Mouse (Mus musculus): ENCODE measurements at regions not wholly inside any gene's neighbourhood (a gene's known extent, or its start where the extent isn't known, plus 50 kb on each side); places are given as distances from the start of the nearest gene placed in this dataset.

DNA sequence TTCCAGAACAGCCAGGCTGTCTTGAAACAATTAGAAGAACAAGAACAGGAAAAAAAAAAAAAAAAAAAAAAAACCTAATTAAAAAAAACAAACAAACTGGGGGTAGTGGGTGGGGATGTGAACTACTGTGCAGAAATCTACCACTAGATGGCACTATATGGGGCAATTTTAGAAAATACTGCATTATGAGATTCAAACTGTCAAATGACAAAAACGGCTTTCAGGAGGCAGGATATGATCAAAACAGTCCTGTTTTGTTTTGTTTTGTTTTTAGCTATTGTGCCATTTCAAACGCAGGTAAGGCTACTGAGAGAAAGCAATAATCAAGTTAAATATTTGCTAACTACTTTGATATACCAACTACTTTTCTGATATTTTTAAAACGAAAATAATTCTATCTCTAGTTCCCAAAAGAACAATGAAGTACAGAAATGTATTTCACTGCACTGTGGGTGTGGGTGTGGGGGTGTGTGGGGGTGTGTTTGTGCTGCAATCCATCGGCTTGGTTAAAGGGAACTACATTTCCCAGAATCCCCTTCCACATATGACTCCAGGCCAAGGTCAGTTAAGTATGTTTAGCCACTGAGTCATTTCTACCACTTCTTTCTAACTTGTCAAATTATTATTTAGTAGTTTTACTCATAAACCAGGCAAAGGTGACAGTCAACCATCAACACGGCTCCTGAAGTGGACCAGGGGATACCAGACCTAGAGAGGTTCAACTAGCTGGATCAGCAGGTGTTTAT, 207.7 kb upstream of the Mkln1 start:
- ATAC-seq (ENCODE audit: low FRiP score) = no peak
- 52% methylated on average over 5 of the region's 5 CpGs for WGBS
- H3K4me3 ChIP-seq (ENCODE audit: low read depth, low read length) = no peak overlapping the region
- no peaks in the 10 kb centered on the region for H3K4me1 ChIP-seq (ENCODE audit: insufficient read depth, low read length)
- DNase-seq (ENCODE audit: low spot score) = peak; percentile 62
- no peaks in the 10 kb centered on the region for H3K27me3 ChIP-seq (ENCODE audit: insufficient read depth, low read length)
- no peaks in the 10 kb centered on the region for H3K9me3 ChIP-seq (ENCODE audit: low read length)
- no peak overlapping the region for H3K4me2 ChIP-seq (ENCODE audit: low read depth, low read length, poor library complexity, severe bottlenecking)
- no peak overlapping the region for H3K27ac ChIP-seq (ENCODE audit: low read depth, low read length)
- H3K36me3 ChIP-seq (ENCODE audit: insufficient read depth, low read length) = no peaks in the 10 kb centered on the region
- H3K9ac ChIP-seq (replicated peaks; ENCODE audit: low read length, poor library complexity, severe bottlenecking) = no peak overlapping the region
- TF ChIP-seq CTCF (IDR thresholded peaks at IDR 0.05) = peak; percentile 76

DNA sequence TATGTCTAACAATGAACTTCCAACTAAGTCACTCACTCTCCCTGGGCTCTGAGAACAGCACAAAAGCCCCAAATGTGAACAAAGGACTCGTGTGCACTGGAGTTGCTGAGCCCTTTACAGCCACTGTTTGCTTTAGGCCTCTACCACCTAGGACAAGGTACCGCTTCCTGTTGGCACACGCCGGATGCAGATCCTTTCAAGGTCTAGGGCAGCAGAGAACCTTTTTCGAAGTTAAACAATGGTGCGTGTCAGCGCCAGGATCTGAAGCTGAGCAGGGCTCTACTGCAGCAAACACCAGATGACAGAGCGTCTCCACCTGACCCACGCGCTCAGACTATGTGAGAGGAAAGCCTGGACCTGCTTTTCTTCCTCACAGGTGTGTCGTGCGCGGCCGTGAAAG, 207.0 kb upstream of the Mkln1 start:
- WGBS = 87% methylated on average over 14 of the region's 14 CpGs
- Histone ChIP-seq H3K4me1 (ENCODE audit: insufficient read depth, low read length) (no peaks in the 10 kb centered on the region), H3K27me3 (ENCODE audit: insufficient read depth, low read length) (no peaks in the 10 kb centered on the region), H3K9ac (replicated peaks; ENCODE audit: low read length, poor library complexity, severe bottlenecking) (no peak overlapping the region), H3K9me3 (ENCODE audit: low read length) (no peaks in the 10 kb centered on the region), H3K27ac (ENCODE audit: low read depth, low read length) (no peak overlapping the region), H3K4me2 (ENCODE audit: low read depth, low read length, poor library complexity, severe bottlenecking) (no peak overlapping the region), H3K4me3 (ENCODE audit: low read depth, low read length) (no peak overlapping the region), H3K36me3 (ENCODE audit: insufficient read depth, low read length) (no peaks in the 10 kb centered on the region)
- ATAC-seq (ENCODE audit: low FRiP score) = no peak
- DNase-seq (ENCODE audit: low spot score) = no peak
- TF ChIP-seq CTCF (IDR thresholded peaks at IDR 0.05) = no peak

DNA sequence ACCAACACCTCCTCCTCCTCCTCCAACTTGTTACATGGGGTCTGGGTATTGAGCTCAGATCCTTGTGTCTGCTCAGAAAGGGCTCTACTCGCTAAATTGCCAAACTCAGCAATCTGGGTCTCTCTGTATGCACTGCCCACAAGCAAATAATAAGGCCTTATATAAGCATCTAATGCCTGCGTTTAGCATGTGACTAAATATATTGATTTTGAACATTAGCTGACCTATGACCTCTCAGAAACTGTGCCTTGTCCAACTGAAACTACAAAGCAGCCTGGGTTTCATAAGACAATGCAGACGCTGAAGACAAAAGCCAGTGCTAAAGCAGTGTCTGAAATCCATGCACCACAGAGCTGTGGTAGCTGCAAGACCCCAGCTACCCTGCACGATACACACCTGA, 206.3 kb upstream of the Mkln1 start:
- DNase-seq (ENCODE audit: low spot score) (no peak), ATAC-seq (ENCODE audit: low FRiP score) (no peak)
- Histone ChIP-seq H3K9me3 (ENCODE audit: low read length) (no peaks in the 10 kb centered on the region), H3K4me3 (ENCODE audit: low read depth, low read length) (no peak overlapping the region), H3K27me3 (ENCODE audit: insufficient read depth, low read length) (no peaks in the 10 kb centered on the region), H3K4me2 (ENCODE audit: low read depth, low read length, poor library complexity, severe bottlenecking) (no peak overlapping the region), H3K4me1 (ENCODE audit: insufficient read depth, low read length) (no peaks in the 10 kb centered on the region), H3K27ac (ENCODE audit: low read depth, low read length) (no peak overlapping the region), H3K9ac (replicated peaks; ENCODE audit: low read length, poor library complexity, severe bottlenecking) (no peak overlapping the region), H3K36me3 (ENCODE audit: insufficient read depth, low read length) (no peaks in the 10 kb centered on the region)
- 81% methylated on average over 4 of the region's 4 CpGs for WGBS
- no peak for TF ChIP-seq CTCF (IDR thresholded peaks at IDR 0.05)

DNA sequence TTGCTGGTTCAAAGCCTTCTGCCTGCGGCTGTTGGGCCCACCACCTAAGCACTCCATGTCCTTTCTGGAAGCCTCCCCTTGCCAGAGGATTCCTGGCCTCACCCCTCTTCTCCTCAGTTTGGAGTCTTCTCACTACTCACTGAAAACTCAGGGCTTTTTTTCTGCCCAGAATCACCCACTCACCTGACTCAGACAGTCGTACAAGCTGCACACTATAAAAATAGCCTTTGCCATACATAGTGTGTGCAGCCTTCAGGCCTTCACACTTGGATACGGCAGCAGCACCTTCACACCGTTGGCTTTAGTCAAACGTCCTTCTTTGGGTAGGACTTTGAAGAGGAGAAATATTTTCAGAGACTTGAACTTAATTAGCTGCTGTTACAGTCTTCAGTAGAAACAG, 205.3 kb upstream of the Mkln1 start:
- Histone ChIP-seq H3K9me3 (ENCODE audit: low read length) (no peaks in the 10 kb centered on the region), H3K4me3 (ENCODE audit: low read depth, low read length) (no peak overlapping the region), H3K27ac (ENCODE audit: low read depth, low read length) (no peak overlapping the region), H3K4me1 (ENCODE audit: insufficient read depth, low read length) (no peaks in the 10 kb centered on the region), H3K27me3 (ENCODE audit: insufficient read depth, low read length) (no peaks in the 10 kb centered on the region), H3K4me2 (ENCODE audit: low read depth, low read length, poor library complexity, severe bottlenecking) (no peak overlapping the region), H3K9ac (replicated peaks; ENCODE audit: low read length, poor library complexity, severe bottlenecking) (no peak overlapping the region), H3K36me3 (ENCODE audit: insufficient read depth, low read length) (no peaks in the 10 kb centered on the region)
- DNase-seq (ENCODE audit: low spot score) (no peak), ATAC-seq (ENCODE audit: low FRiP score) (no peak)
- 91% methylated on average over 5 of the region's 5 CpGs for WGBS
- no peak for TF ChIP-seq CTCF (IDR thresholded peaks at IDR 0.05)

DNA sequence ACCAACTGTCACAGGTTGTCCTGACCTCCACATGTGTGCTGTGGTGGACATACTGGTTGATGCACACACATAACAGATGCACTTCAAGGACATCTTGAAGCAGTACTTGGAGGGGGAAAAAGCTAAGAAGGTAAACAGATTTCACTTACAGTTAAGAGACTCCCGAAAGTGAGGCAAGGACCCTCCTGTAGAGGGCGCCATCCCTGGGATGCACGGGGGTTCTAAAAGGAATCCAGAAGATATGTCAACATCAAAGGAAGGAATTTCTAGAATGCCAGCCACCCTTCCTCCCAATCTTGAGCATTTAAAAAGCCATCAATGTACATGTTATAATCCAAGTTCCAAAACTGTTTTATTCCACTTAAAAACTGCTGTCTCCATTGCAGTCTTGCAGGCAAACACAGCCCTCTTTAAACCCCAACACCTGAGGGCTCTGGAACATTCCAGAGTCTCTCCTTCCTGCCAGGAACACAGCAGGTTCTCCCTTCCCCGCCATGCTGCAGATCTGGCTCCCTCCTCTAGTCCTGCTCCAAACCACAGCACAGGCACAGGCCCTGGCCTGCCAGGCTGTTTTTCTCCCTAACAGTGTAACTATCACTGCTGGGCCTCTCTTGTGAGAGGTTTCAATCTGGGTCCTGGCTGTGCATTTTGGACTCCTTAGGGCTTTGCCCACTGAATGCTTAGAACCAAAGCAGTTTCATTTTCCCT, 200.8 kb upstream of the Mkln1 start:
- H3K4me1 ChIP-seq (ENCODE audit: insufficient read depth, low read length) = no peaks in the 10 kb centered on the region
- no peaks in the 10 kb centered on the region for H3K9me3 ChIP-seq (ENCODE audit: low read length)
- H3K36me3 ChIP-seq (ENCODE audit: insufficient read depth, low read length) = no peaks in the 10 kb centered on the region
- no peak overlapping the region for H3K27ac ChIP-seq (ENCODE audit: low read depth, low read length)
- H3K4me3 ChIP-seq (ENCODE audit: low read depth, low read length) = no peak overlapping the region
- no peak overlapping the region for H3K9ac ChIP-seq (replicated peaks; ENCODE audit: low read length, poor library complexity, severe bottlenecking)
- no peak overlapping the region for H3K4me2 ChIP-seq (ENCODE audit: low read depth, low read length, poor library complexity, severe bottlenecking)
- DNase-seq (ENCODE audit: low spot score) (no peak), ATAC-seq (ENCODE audit: low FRiP score) (no peak)
- no peaks in the 10 kb centered on the region for H3K27me3 ChIP-seq (ENCODE audit: insufficient read depth, low read length)
- 76% methylated on average over 4 of the region's 4 CpGs for WGBS
- peak; percentile 42 for TF ChIP-seq CTCF (IDR thresholded peaks at IDR 0.05)

DNA sequence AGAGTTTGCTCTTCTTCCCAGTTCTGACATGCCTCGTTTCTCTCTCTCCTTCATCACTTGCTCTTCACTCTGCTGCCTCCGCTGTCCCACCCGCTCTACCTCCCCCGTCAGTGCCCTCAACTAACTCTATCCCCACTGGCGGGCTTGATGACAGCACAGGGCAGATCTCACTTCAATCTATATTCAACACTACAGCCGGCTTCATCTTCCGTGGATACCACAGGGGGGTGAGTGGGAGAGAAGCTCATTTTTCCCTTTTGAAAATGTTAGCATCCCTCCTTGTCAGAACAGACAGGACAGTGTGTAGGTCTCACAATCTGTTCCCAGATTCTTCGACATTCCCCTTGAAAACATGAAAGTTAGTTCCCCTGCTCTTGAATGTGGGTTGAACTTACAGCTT, 200.2 kb upstream of the Mkln1 start:
- Histone ChIP-seq H3K27me3 (ENCODE audit: insufficient read depth, low read length) (no peaks in the 10 kb centered on the region), H3K4me2 (ENCODE audit: low read depth, low read length, poor library complexity, severe bottlenecking) (no peak overlapping the region), H3K4me1 (ENCODE audit: insufficient read depth, low read length) (no peaks in the 10 kb centered on the region), H3K27ac (ENCODE audit: low read depth, low read length) (no peak overlapping the region), H3K9ac (replicated peaks; ENCODE audit: low read length, poor library complexity, severe bottlenecking) (no peak overlapping the region), H3K36me3 (ENCODE audit: insufficient read depth, low read length) (no peaks in the 10 kb centered on the region), H3K4me3 (ENCODE audit: low read depth, low read length) (no peak overlapping the region), H3K9me3 (ENCODE audit: low read length) (no peaks in the 10 kb centered on the region)
- no peak for TF ChIP-seq CTCF (IDR thresholded peaks at IDR 0.05)
- DNase-seq (ENCODE audit: low spot score) (no peak), ATAC-seq (ENCODE audit: low FRiP score) (no peak)
- WGBS = 70% methylated on average over 8 of the region's 8 CpGs
